Mouse (Mus musculus) G1E (cell line): ENCODE measurements around the gene Lima1.

Experiments
- CTCF ChIP-seq: IDR thresholded peaks from 2 replicates; pipeline ENCODE4 v1.5.1; 2012; ENCODE audit warnings: low read depth, low read length, inconsistent platforms, mixed read lengths
- GATA1 ChIP-seq: IDR thresholded peaks from 2 replicates; pipeline ENCODE4 v1.6.1; 2012; ENCODE audit warnings: borderline replicate concordance, low read length, inconsistent platforms, mixed read lengths
- TAL1 ChIP-seq: conservative IDR thresholded peaks from 2 replicates; pipeline ENCODE4 v1.6.1; 2012; ENCODE audit warnings: low read depth, low read length, inconsistent platforms, mixed read lengths

DNA sequence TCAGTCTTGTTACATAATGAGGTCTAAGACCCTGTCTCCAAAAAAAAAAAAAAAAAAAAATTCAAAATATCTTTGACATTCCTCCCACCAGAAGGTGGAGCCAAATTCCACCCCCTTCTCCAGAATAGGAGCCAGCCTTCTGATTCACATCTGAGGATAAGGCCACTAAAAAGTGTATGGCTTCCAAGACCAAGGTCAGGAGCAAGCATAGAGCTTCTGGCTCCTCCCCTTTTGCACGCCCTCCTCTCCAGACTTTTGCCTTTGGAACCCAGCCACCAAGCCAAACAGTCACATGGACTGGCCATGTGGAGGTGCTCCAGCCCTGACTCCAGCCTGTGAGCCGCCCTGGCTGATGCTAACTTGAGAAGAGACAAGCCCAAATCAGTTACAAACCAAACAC is 35.3 kb downstream of the Lima1 start:
- TF ChIP-seq CTCF (no peak), GATA1 (no peak), TAL1 (no peak)
